Mouse (Mus musculus): ENCODE data around the gene Setd1b. TPM values are rescaled to one million over a fixed set of nuclear protein-coding genes. Genes with fewer than 3 reads are reported as not detected.

Gene Setd1b
- polyA plus RNA-seq, 2 experiments = 2.7 to 3.3 TPM

DNA sequence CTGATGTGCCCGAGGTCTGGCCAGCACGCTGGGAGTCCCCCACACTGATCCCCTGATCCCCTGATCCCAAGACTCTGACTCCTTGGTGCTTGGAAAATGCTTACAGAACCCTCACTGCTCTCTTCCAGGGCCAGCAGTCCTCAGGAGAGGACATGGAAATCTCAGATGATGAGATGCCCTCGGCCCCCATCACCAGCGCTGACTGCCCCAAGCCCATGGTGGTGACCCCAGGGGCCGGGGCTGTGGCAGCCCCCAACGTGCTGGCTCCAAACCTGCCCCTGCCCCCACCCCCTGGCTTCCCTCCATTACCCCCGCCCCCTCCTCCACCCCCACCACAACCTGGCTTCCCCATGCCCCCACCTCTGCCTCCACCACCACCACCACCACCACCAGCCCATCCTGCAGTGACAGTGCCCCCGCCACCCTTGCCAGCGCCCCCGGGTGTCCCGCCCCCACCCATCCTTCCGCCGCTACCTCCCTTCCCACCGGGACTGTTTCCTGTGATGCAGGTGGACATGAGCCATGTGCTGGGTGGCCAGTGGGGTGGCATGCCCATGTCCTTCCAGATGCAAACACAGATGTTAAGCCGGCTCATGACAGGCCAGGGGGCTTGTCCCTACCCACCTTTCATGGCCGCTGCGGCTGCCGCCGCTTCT is 9.8 kb downstream of the Setd1b start:
- Histone ChIP-seq H3K9me3 (ENCODE audit: control insufficient read depth, low read length) (no peaks in the 10 kb centered on the region), H3K4me3 (ENCODE audit: insufficient read depth in 1 of 2, low read depth in 2 of 2, low read length in 2 of 2) (no peak overlapping the region), H3K27me3 (ENCODE audit: control insufficient read depth, insufficient read depth, low read length) (no peaks in the 10 kb centered on the region), H3K4me2 (ENCODE audit: low read depth) (no peak overlapping the region), H3K27ac (no peak overlapping the region), H3K36me3 (replicated peaks; ENCODE audit: control insufficient read depth, insufficient read depth, low read depth) (peaks cover 65% of the 10 kb centered on the region), H3K9ac (replicated peaks) (no peak overlapping the region), H3K4me1 (replicated peaks; ENCODE audit: control insufficient read depth in 2 of 2, insufficient read depth in 2 of 2, low read length in 1 of 2) (peaks cover 15 to 21% of the 10 kb centered on the region in 2 experiments)
- WGBS (ENCODE audit: insufficient replicate concordance) = 87% methylated on average over 19 of the region's 19 CpGs
- no peak for TF ChIP-seq EP300 (IDR thresholded peaks at IDR 0.05; ENCODE audit: low read depth)
- TF ChIP-seq CTCF (IDR thresholded peaks at IDR 0.05; ENCODE audit: low read depth) = no peak
- no peak for ATAC-seq (ENCODE audit: insufficient read depth)
- no peak for DNase-seq (ENCODE audit: low read depth in 3 of 3, low spot score in 3 of 3)

DNA sequence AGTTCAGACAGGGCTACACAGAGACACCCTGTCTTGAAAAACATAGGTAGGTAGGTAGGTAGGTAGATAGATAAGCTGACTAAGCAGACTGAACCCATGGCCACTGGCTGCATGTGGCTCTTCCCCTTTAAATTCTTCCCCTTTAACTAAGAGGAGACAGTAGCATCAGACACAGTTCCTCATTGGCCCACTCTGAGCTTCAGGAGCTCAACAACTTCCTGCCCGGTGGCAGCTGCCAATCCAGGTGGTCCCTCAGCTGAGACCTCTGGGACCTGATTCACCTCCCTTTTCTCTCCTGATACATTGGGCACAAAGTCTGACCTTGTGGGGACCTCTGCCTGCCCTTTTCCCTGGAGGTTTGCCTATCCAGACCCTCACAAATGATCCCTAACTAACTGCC is 10.9 kb downstream of the Setd1b start:
- ATAC-seq (ENCODE audit: insufficient read depth) (no peak), DNase-seq (ENCODE audit: low read depth in 3 of 3, low spot score in 3 of 3) (no peak)
- no peak overlapping the region for H3K4me3 ChIP-seq (ENCODE audit: insufficient read depth in 1 of 2, low read depth in 2 of 2, low read length in 2 of 2)
- peaks cover 15 to 21% of the 10 kb centered on the region in 2 experiments for H3K4me1 ChIP-seq (replicated peaks; ENCODE audit: control insufficient read depth in 2 of 2, insufficient read depth in 2 of 2, low read length in 1 of 2)
- peaks cover 63% of the 10 kb centered on the region for H3K36me3 ChIP-seq (replicated peaks; ENCODE audit: control insufficient read depth, insufficient read depth, low read depth)
- 61% methylated on average over 1 of the region's 1 CpGs for WGBS (ENCODE audit: insufficient replicate concordance)
- H3K27ac ChIP-seq = no peak overlapping the region
- no peak overlapping the region for H3K9ac ChIP-seq (replicated peaks)
- H3K27me3 ChIP-seq (ENCODE audit: control insufficient read depth, insufficient read depth, low read length) = no peaks in the 10 kb centered on the region
- no peaks in the 10 kb centered on the region for H3K9me3 ChIP-seq (ENCODE audit: control insufficient read depth, low read length)
- no peak overlapping the region for H3K4me2 ChIP-seq (ENCODE audit: low read depth)
- no peak for TF ChIP-seq EP300 (IDR thresholded peaks at IDR 0.05; ENCODE audit: low read depth)
- TF ChIP-seq CTCF (IDR thresholded peaks at IDR 0.05; ENCODE audit: low read depth) = no peak

DNA sequence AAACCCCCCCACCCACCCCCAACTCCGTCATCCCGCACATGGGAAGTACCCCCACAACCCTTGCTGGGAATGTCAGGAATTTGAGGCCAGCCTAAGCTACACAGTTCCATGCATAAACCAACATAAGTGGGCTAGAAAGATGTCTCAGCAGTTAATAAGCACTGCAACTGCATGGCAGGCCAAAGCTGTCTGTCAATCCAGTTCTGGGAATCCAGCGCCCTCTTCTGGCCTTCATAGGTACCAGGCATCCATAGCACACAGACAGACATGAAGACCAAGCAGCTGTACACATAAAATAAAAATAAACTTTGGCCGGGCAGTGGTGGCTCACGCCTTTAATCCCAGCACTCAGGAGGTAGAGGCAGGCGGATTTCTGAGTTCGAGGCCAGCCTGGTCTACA is 13.4 kb downstream of the Setd1b start:
- no peak for ATAC-seq (ENCODE audit: insufficient read depth)
- WGBS (ENCODE audit: insufficient replicate concordance) = 48% methylated on average over 7 of the region's 7 CpGs

DNA sequence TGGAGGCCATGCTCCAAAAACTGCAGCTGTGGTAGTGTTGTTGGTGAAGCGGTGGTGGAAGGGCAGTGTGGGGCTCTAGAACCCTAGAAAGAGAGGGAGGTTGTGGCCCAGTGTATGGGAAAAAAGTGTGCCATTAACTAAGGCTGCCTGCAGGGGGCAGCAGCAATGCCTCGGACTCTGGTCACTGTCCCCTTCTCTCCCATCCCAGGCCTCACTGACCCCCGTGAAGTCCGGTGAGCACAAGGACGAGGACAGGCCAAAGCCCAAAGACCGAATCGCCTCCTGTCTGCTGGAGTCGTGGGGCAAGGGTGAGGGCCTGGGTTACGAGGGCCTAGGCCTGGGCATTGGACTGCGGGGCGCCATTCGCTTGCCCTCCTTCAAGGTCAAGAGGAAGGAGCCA is 14.8 kb downstream of the Setd1b start:
- TF ChIP-seq EP300 (IDR thresholded peaks at IDR 0.05; ENCODE audit: low read depth) (no peak), CTCF (IDR thresholded peaks at IDR 0.05; ENCODE audit: low read depth) (peak; percentile 80)
- ATAC-seq (ENCODE audit: insufficient read depth) = no peak
- no peaks in the 10 kb centered on the region for H3K9me3 ChIP-seq (ENCODE audit: control insufficient read depth, low read length)
- H3K4me1 ChIP-seq (replicated peaks; ENCODE audit: control insufficient read depth in 2 of 2, insufficient read depth in 2 of 2, low read length in 1 of 2) = no peaks in the 10 kb centered on the region
- H3K36me3 ChIP-seq (replicated peaks; ENCODE audit: control insufficient read depth, insufficient read depth, low read depth) = peaks cover 76% of the 10 kb centered on the region
- H3K27me3 ChIP-seq (ENCODE audit: control insufficient read depth, insufficient read depth, low read length) = no peaks in the 10 kb centered on the region
- DNase-seq (ENCODE audit: low read depth in 3 of 3, low spot score in 3 of 3) = no peak
- no peak overlapping the region for H3K4me3 ChIP-seq (ENCODE audit: insufficient read depth in 1 of 2, low read depth in 2 of 2, low read length in 2 of 2)
- H3K4me2 ChIP-seq (ENCODE audit: low read depth) = no peak overlapping the region
- 85% methylated on average over 12 of the region's 12 CpGs for WGBS (ENCODE audit: insufficient replicate concordance)
- H3K27ac ChIP-seq = no peak overlapping the region
- no peak overlapping the region for H3K9ac ChIP-seq (replicated peaks)

More for the DNA sequence above, 13.4 kb downstream of the Setd1b start:
- no peak overlapping the region for H3K27ac ChIP-seq
- H3K9me3 ChIP-seq (ENCODE audit: control insufficient read depth, low read length) = no peaks in the 10 kb centered on the region
- peaks cover 5 to 7% of the 10 kb centered on the region in 2 experiments for H3K4me1 ChIP-seq (replicated peaks; ENCODE audit: control insufficient read depth in 2 of 2, insufficient read depth in 2 of 2, low read length in 1 of 2)
- no peak for TF ChIP-seq EP300 (IDR thresholded peaks at IDR 0.05; ENCODE audit: low read depth)
- TF ChIP-seq CTCF (IDR thresholded peaks at IDR 0.05; ENCODE audit: low read depth) = peak; percentile 92
- H3K36me3 ChIP-seq (replicated peaks; ENCODE audit: control insufficient read depth, insufficient read depth, low read depth) = peaks cover 74% of the 10 kb centered on the region
- H3K4me3 ChIP-seq (ENCODE audit: insufficient read depth in 1 of 2, low read depth in 2 of 2, low read length in 2 of 2) = no peak overlapping the region
- H3K4me2 ChIP-seq (ENCODE audit: low read depth) = no peak overlapping the region
- no peaks in the 10 kb centered on the region for H3K27me3 ChIP-seq (ENCODE audit: control insufficient read depth, insufficient read depth, low read length)
- DNase-seq (ENCODE audit: low read depth in 3 of 3, low spot score in 3 of 3) = no peak
- no peak overlapping the region for H3K9ac ChIP-seq (replicated peaks)

DNA sequence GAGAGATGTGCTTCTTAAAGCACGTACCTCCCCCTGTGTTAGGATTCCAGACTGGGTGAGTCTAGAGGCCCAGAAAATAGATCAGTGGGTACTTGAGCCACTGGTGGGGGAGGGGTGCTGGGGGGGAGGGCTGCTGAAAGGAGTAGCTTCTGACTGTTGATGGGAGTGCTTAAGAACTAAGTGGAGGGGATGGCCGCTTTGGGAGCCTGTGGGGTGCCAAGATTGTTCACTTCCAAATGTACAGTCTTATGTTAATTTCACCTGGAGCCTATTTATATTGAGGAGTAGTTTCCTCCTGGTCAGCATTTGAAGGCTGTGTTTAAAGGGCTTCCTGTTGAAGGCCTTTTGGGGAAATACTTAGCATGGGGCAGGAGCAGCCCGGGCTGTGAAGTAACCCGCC is 16.0 kb downstream of the Setd1b start:
- Histone ChIP-seq H3K36me3 (replicated peaks; ENCODE audit: control insufficient read depth, insufficient read depth, low read depth) (peaks cover 78% of the 10 kb centered on the region), H3K27me3 (ENCODE audit: control insufficient read depth, insufficient read depth, low read length) (no peaks in the 10 kb centered on the region), H3K27ac (no peak overlapping the region), H3K4me2 (ENCODE audit: low read depth) (no peak overlapping the region), H3K9me3 (ENCODE audit: control insufficient read depth, low read length) (no peaks in the 10 kb centered on the region), H3K9ac (replicated peaks) (no peak overlapping the region), H3K4me3 (ENCODE audit: insufficient read depth in 1 of 2, low read depth in 2 of 2, low read length in 2 of 2) (no peak overlapping the region), H3K4me1 (replicated peaks; ENCODE audit: control insufficient read depth in 2 of 2, insufficient read depth in 2 of 2, low read length in 1 of 2) (no peaks in the 10 kb centered on the region)
- DNase-seq (ENCODE audit: low read depth in 3 of 3, low spot score in 3 of 3) (no peak), ATAC-seq (ENCODE audit: insufficient read depth) (no peak)
- 80% methylated on average over 4 of the region's 4 CpGs for WGBS (ENCODE audit: insufficient replicate concordance)
- TF ChIP-seq EP300 (IDR thresholded peaks at IDR 0.05; ENCODE audit: low read depth) = no peak
- no peak for TF ChIP-seq CTCF (IDR thresholded peaks at IDR 0.05; ENCODE audit: low read depth)

Data from liver, embryonic 14.5 days (tissue).